Mouse (Mus musculus): Measurements from ENCODE around the gene Trappc6b. TPM values are rescaled to one million over a fixed set of nuclear protein-coding genes. Genes with fewer than 3 reads are reported as not detected.

Gene Trappc6b
- polyA plus RNA-seq, 1 experiment from 2014 or later, result 184 TPM

DNA sequence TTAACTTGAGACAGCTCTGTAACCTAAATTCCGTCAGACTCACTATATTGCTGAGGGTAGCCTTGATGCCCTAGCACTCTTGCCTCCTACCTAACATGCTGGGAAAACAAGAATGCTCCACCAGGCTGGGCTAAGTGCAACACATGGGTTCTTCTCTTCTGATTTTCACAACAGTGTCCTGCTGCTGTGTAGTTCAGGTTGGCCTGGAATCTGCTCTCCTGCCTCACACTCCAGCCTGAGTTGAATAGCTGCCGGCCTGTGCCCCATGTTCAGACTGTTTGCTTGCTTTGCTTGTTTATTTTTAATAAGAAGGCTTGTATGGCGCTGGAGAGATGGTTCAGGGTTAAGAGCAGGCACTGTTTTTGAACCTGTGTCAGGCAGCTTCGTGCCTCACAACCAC is 19.2 kb upstream of the Trappc6b start:
- no peaks in the 10 kb centered on the region for H3K9me3 ChIP-seq (replicated peaks; ENCODE audit: control insufficient read depth, low read length, poor library complexity, severe bottlenecking)
- no peak for ATAC-seq
- WGBS, result 79% methylated on average over 4 of the region's 4 CpGs

DNA sequence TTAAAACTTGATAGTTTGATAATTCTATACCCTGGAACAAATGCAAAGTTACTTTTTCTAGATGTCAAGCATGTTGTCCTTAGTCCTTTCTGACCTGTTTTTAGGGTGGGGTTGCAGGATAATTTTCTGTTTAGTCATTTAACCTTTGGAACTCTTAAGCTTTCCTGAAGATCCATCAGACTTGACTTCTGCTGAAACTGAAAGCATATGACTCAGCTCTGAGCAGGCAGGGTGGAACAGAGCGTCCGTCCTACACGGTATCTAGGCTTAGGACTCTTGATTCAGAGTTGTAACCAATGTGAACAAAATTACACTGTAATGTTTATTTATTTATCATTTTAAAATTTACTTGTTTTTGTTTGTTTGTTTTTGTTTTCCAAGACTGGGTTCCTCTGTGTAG is 16.6 kb upstream of the Trappc6b start:
- ATAC-seq, result no peak
- no peak overlapping the region for H3K4me2 ChIP-seq (ENCODE audit: low read length)
- no peaks in the 10 kb centered on the region for H3K9me3 ChIP-seq (replicated peaks; ENCODE audit: control insufficient read depth, low read length, poor library complexity, severe bottlenecking)
- no peak overlapping the region for H3K9ac ChIP-seq (ENCODE audit: low read depth, low read length)
- no peak overlapping the region for H3K27ac ChIP-seq (ENCODE audit: low read length)
- no peaks in the 10 kb centered on the region for H3K27me3 ChIP-seq (ENCODE audit: control insufficient read depth, insufficient read depth, low read depth, low read length)
- no peaks in the 10 kb centered on the region for H3K36me3 ChIP-seq (ENCODE audit: control insufficient read depth, insufficient read depth, low read length)
- H3K4me1 ChIP-seq (ENCODE audit: control insufficient read depth, insufficient read depth, low read length), result no peaks in the 10 kb centered on the region
- WGBS, result 97% methylated on average over 3 of the region's 3 CpGs
- H3K4me3 ChIP-seq (ENCODE audit: low read depth, low read length), result no peak overlapping the region

More for the DNA sequence above, 19.2 kb upstream of the Trappc6b start:
- Histone ChIP-seq H3K4me2 (ENCODE audit: low read length) (no peak overlapping the region), H3K9ac (ENCODE audit: low read depth, low read length) (no peak overlapping the region), H3K4me3 (ENCODE audit: low read depth, low read length) (no peak overlapping the region), H3K27me3 (ENCODE audit: control insufficient read depth, insufficient read depth, low read depth, low read length) (no peaks in the 10 kb centered on the region), H3K36me3 (ENCODE audit: control insufficient read depth, insufficient read depth, low read length) (no peaks in the 10 kb centered on the region), H3K4me1 (ENCODE audit: control insufficient read depth, insufficient read depth, low read length) (no peaks in the 10 kb centered on the region), H3K27ac (ENCODE audit: low read length) (no peak overlapping the region)

DNA sequence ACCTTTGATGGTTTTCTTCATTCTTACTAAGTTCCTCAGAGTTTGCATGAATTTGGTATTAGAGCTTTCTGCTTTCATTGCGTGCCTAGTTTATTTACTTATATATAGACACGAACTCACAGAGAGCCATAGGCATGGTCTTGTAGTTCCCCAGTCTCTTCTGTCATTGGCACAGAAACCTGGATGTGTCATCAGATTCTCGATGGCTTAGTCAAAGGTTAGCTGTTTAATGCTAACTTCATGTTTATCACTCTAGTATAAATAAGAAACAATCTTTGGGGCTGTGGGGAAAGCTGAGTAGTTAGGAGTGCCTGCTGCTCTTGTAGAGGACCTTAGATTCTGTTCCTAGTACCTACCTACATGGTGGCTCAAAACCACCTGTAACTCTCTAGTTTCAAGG is 15.7 kb upstream of the Trappc6b start:
- H3K27ac ChIP-seq (ENCODE audit: low read length), result no peak overlapping the region
- peaks cover 4% of the 10 kb centered on the region; the same call in 1 of the 2 replicates for H3K36me3 ChIP-seq (ENCODE audit: control insufficient read depth, insufficient read depth, low read length)
- H3K27me3 ChIP-seq (ENCODE audit: control insufficient read depth, insufficient read depth, low read depth, low read length), result no peaks in the 10 kb centered on the region
- ATAC-seq, result no peak
- H3K9ac ChIP-seq (ENCODE audit: low read depth, low read length), result no peak overlapping the region
- H3K9me3 ChIP-seq (replicated peaks; ENCODE audit: control insufficient read depth, low read length, poor library complexity, severe bottlenecking), result no peaks in the 10 kb centered on the region
- H3K4me3 ChIP-seq (ENCODE audit: low read depth, low read length), result no peak overlapping the region
- WGBS, result 93% methylated on average over 3 of the region's 3 CpGs
- H3K4me1 ChIP-seq (ENCODE audit: control insufficient read depth, insufficient read depth, low read length), result no peaks in the 10 kb centered on the region
- H3K4me2 ChIP-seq (ENCODE audit: low read length), result no peak overlapping the region

DNA sequence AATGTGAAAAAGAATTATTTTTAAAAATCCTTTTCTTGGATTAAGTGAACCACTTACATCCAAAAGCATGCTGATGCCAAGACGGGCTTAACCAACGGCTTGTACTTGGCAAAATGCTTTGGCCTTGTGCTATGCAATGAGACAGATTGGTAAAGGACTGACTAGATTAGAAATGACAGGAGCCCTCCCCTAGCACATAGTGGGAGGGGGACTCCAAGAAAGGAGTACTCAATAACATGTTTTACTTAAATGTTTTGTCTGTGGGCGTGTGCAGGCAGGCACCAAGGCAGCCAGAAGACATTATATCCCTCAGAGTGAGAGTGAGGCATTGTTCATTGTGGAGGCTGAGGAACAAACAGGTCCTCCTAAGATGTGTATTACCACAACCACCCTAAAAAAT is 12.8 kb upstream of the Trappc6b start:
- 79% methylated on average over 3 of the region's 3 CpGs for WGBS
- no peak overlapping the region for H3K27ac ChIP-seq (ENCODE audit: low read length)
- no peak overlapping the region for H3K4me3 ChIP-seq (ENCODE audit: low read depth, low read length)
- H3K27me3 ChIP-seq (ENCODE audit: control insufficient read depth, insufficient read depth, low read depth, low read length), result no peaks in the 10 kb centered on the region
- H3K9me3 ChIP-seq (replicated peaks; ENCODE audit: control insufficient read depth, low read length, poor library complexity, severe bottlenecking), result no peaks in the 10 kb centered on the region
- peaks cover 23% of the 10 kb centered on the region for H3K36me3 ChIP-seq (ENCODE audit: control insufficient read depth, insufficient read depth, low read length)
- ATAC-seq, result no peak
- H3K9ac ChIP-seq (ENCODE audit: low read depth, low read length), result no peak overlapping the region
- no peak overlapping the region for H3K4me2 ChIP-seq (ENCODE audit: low read length)
- H3K4me1 ChIP-seq (ENCODE audit: control insufficient read depth, insufficient read depth, low read length), result no peaks in the 10 kb centered on the region

DNA sequence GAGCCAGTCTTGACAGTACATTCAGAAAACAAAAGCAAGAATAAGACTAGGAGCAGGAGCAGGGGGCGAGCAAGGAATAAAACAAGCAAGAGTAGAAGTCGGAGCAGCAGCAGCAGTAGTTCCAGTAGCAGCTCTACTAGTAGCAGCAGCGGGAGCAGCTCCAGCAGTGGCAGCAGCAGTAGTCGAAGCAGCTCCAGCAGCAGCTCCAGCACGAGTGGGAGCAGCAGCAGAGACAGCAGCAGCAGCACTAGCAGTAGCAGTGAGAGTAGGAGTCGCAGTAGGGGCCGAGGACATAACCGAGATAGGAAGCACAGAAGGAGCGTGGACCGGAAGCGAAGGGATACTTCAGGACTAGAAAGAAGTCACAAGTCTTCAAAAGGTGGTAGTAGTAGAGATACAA is 11.0 kb upstream of the Trappc6b start:
- no peak for ATAC-seq
- WGBS, result 86% methylated on average over 11 of the region's 11 CpGs
- no peaks in the 10 kb centered on the region for H3K27me3 ChIP-seq (ENCODE audit: control insufficient read depth, insufficient read depth, low read depth, low read length)
- peaks cover 30% of the 10 kb centered on the region for H3K36me3 ChIP-seq (ENCODE audit: control insufficient read depth, insufficient read depth, low read length)
- peaks cover 8% of the 10 kb centered on the region for H3K4me1 ChIP-seq (ENCODE audit: control insufficient read depth, insufficient read depth, low read length)
- no peak overlapping the region for H3K4me2 ChIP-seq (ENCODE audit: low read length)
- no peak overlapping the region for H3K27ac ChIP-seq (ENCODE audit: low read length)
- H3K9ac ChIP-seq (ENCODE audit: low read depth, low read length), result no peak overlapping the region
- no peak overlapping the region for H3K4me3 ChIP-seq (ENCODE audit: low read depth, low read length)
- no peaks in the 10 kb centered on the region for H3K9me3 ChIP-seq (replicated peaks; ENCODE audit: control insufficient read depth, low read length, poor library complexity, severe bottlenecking)

DNA sequence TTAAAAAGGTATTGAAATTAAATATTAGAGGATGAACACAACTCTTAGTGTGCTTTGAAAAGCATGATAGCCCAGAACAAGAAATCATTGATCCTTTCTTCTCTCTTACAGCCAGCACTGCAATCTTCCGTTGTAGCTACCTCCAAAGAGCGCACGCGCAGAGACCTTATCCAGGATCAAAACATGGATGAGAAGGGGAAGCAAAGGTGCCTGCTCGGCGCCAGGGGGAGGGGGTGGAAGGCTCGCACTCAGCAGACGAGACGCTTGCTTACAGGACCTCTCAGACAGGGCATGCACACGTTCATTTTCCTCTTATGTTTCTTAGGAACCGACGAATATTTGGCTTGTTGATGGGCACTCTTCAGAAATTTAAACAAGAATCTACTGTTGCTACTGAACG is 7.5 kb upstream of the Trappc6b start:
- no peak for ATAC-seq
- H3K9ac ChIP-seq (ENCODE audit: low read depth, low read length), result no peak overlapping the region
- whole genome bisulfite sequencing, result 94% methylated on average over 13 of the region's 13 CpGs
- peaks cover 30% of the 10 kb centered on the region for H3K36me3 ChIP-seq (ENCODE audit: control insufficient read depth, insufficient read depth, low read length)
- no peak overlapping the region for H3K27ac ChIP-seq (ENCODE audit: low read length)
- no peaks in the 10 kb centered on the region for H3K27me3 ChIP-seq (ENCODE audit: control insufficient read depth, insufficient read depth, low read depth, low read length)
- no peaks in the 10 kb centered on the region for H3K9me3 ChIP-seq (replicated peaks; ENCODE audit: control insufficient read depth, low read length, poor library complexity, severe bottlenecking)
- H3K4me3 ChIP-seq (ENCODE audit: low read depth, low read length), result no peak overlapping the region
- H3K4me2 ChIP-seq (ENCODE audit: low read length), result no peak overlapping the region
- peaks cover 11% of the 10 kb centered on the region for H3K4me1 ChIP-seq (ENCODE audit: control insufficient read depth, insufficient read depth, low read length)

DNA sequence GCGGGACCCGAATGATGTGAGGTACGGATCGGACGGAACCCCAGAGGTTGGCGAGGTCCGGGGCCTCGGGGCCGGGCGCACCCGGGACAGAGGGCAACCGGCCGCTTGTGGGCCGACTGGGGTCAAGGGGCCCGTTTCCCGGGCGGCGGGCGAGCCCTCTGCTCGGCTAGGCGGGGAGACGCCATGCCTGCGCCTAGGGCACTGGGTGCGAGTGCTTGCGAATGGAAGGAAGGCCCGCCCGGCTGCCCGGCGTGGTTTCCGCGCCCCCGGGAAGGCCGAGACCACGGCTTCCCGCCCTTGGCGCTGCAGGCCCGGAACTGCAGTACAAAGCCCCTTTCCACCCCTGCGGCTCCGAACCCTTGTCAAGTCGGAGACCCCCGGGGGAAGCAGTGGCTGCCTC is 5.8 kb upstream of the Trappc6b start:
- H3K27me3 ChIP-seq (ENCODE audit: control insufficient read depth, insufficient read depth, low read depth, low read length), result no peaks in the 10 kb centered on the region
- no peaks in the 10 kb centered on the region for H3K9me3 ChIP-seq (replicated peaks; ENCODE audit: control insufficient read depth, low read length, poor library complexity, severe bottlenecking)
- ATAC-seq, result peak; percentile 67
- H3K4me1 ChIP-seq (ENCODE audit: control insufficient read depth, insufficient read depth, low read length), result peaks cover 11% of the 10 kb centered on the region
- peak overlapping the region; percentile 96 for H3K4me2 ChIP-seq (ENCODE audit: low read length)
- H3K36me3 ChIP-seq (ENCODE audit: control insufficient read depth, insufficient read depth, low read length), result peaks cover 26% of the 10 kb centered on the region
- H3K27ac ChIP-seq (ENCODE audit: low read length), result peak overlapping the region; percentile 96
- H3K9ac ChIP-seq (ENCODE audit: low read depth, low read length), result peak overlapping the region; percentile 100
- WGBS, result under 1% methylated on average over 35 of the region's 41 CpGs
- H3K4me3 ChIP-seq (ENCODE audit: low read depth, low read length), result peak overlapping the region; percentile 98

DNA sequence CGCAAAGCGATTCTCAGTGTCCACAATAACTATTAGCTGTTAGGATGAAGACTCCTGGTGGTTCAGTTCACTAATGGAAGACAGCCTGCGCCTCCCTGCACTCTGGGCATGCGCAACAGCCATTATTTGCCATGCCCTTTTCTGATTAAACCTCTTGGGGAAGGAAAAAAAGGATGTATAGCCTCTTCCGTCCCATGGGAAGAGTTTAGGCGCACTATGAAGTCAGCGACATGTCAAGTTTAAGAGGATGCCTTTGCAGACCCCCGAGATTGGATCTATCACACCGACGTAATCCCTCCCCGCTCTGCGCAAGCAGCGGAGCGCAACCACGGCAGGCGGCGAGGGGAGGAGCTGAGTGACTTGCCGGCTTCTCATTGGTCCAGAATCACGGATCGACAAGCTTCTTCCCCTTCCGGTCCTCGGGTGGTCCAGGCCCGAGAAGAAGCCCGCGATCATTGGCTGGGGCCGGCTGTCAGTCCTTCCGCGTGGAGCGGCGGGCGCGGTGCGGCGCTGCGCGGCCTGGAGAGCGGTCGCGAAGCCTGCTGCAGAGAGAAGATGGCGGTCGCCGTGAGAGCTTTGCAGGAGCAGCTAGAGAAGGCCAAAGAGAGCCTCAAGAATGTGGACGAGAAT is 5.3 kb upstream of the Trappc6b start, which contains the start of gene Pnn:
TSS of gene Pnn (plus strand) at position 437 of the 630 bp plus-strand sequence.
- no peaks in the 10 kb centered on the region for H3K9me3 ChIP-seq (replicated peaks; ENCODE audit: control insufficient read depth, low read length, poor library complexity, severe bottlenecking)
- peaks cover 21% of the 10 kb centered on the region for H3K36me3 ChIP-seq (ENCODE audit: control insufficient read depth, insufficient read depth, low read length)
- H3K4me3 ChIP-seq (ENCODE audit: low read depth, low read length), result peak within 1 kb of the TSS; percentile 98
- peak within 1 kb of the TSS; percentile 96 for H3K4me2 ChIP-seq (ENCODE audit: low read length)
- H3K4me1 ChIP-seq (ENCODE audit: control insufficient read depth, insufficient read depth, low read length), result peaks cover 11% of the 10 kb centered on the region
- H3K9ac ChIP-seq (ENCODE audit: low read depth, low read length), result peak within 1 kb of the TSS; percentile 100
- WGBS, result under 1% methylated on average over 42 of the region's 43 CpGs
- peak within 1 kb of the TSS; percentile 96 for H3K27ac ChIP-seq (ENCODE audit: low read length)
- no peaks in the 10 kb centered on the region for H3K27me3 ChIP-seq (ENCODE audit: control insufficient read depth, insufficient read depth, low read depth, low read length)
- peak; percentile 100 for ATAC-seq

DNA sequence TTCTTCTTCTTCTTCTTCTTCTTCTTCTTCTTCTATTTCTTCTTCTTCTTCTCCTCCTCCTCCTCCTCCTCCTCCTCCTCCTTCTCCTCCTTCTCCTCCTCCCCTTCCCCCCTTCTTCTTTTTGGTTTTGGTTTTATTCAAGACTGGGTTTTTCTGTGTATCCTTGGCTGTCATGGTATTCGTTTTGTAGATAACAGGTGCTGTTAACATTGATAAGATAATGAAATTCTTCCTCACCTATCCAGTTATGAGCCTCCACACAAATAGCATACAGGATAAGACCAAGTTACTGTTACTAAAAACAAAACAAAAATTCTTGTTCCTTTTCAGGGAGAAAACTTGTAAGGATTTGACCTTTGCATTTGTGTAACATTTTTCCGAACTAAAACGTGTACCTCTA is 4.5 kb upstream of the Trappc6b start:
- peaks cover 11% of the 10 kb centered on the region for H3K4me1 ChIP-seq (ENCODE audit: control insufficient read depth, insufficient read depth, low read length)
- no peak for ATAC-seq
- H3K27ac ChIP-seq (ENCODE audit: low read length), result peak overlapping the region; percentile 96
- no peaks in the 10 kb centered on the region for H3K27me3 ChIP-seq (ENCODE audit: control insufficient read depth, insufficient read depth, low read depth, low read length)
- H3K4me2 ChIP-seq (ENCODE audit: low read length), result peak overlapping the region; percentile 78
- H3K9ac ChIP-seq (ENCODE audit: low read depth, low read length), result peak overlapping the region; percentile 75
- 79% methylated on average over 3 of the region's 3 CpGs for WGBS
- H3K4me3 ChIP-seq (ENCODE audit: low read depth, low read length), result peak overlapping the region; percentile 98
- H3K9me3 ChIP-seq (replicated peaks; ENCODE audit: control insufficient read depth, low read length, poor library complexity, severe bottlenecking), result no peaks in the 10 kb centered on the region
- peaks cover 14% of the 10 kb centered on the region for H3K36me3 ChIP-seq (ENCODE audit: control insufficient read depth, insufficient read depth, low read length)
